Mouse (Mus musculus) heart, embryonic 16.5 days (tissue): ENCODE measurements at regions not wholly inside any gene's neighbourhood (a gene's known extent, or its start where the extent isn't known, plus 50 kb on each side); places are given as distances from the start of the nearest gene placed in this dataset.

ENCODE experiments used
- ATAC-seq: fragments of 200-750 bp; cut with Nextera tagmentation; replicated peaks from 2 replicates; pipeline ENCODE4 v1.8.0; 2017; ENCODE audit warnings: moderate number of reproducible peaks; ENCODE audit not compliant: insufficient read depth, low FRiP score; ENCODE audit errors: extremely low read depth
- H3K27ac ChIP-seq: fragments of 300-500 bp; sonication (generic); 2 replicates; pipeline ENCODE4 v1.5.1; 2014; ENCODE audit warnings: mild to moderate bottlenecking, low read length, control low read depth, moderate library complexity
- H3K27me3 ChIP-seq: fragments of 300-500 bp; sonication (generic); 2 replicates; pipeline ENCODE4 v1.6.1; 2014; ENCODE audit warnings: low read length, mixed read lengths; ENCODE audit not compliant: control insufficient read depth, insufficient read depth
- H3K36me3 ChIP-seq: fragments of 300-500 bp; sonication (generic); 2 replicates; pipeline ENCODE4 v1.6.1; 2014; ENCODE audit not compliant: control insufficient read depth, insufficient read depth
- H3K4me1 ChIP-seq: fragments of 300-500 bp; sonication (generic); 2 replicates; pipeline ENCODE4 v1.6.1; 2014; ENCODE audit warnings: low read length, mixed read lengths; ENCODE audit not compliant: control insufficient read depth, insufficient read depth
- H3K4me2 ChIP-seq: fragments of 300-500 bp; sonication (generic); 2 replicates; pipeline ENCODE4 v1.6.1; 2014; ENCODE audit warnings: low read depth, mild to moderate bottlenecking, control low read depth, low read length
- H3K4me3 ChIP-seq: fragments of 300-500 bp; sonication (generic); 2 replicates; pipeline ENCODE4 v1.5.1; 2014; ENCODE audit warnings: mild to moderate bottlenecking, control low read depth, low read length
- H3K9ac ChIP-seq: fragments of 300-500 bp; sonication (generic); 2 replicates; pipeline ENCODE4 v1.6.1; 2014; ENCODE audit warnings: low read length, control low read depth
- H3K9me3 ChIP-seq: fragments of 300-500 bp; sonication (generic); replicated peaks from 2 replicates; pipeline ENCODE4 v1.6.1; 2016; ENCODE audit warnings: low read length; ENCODE audit not compliant: control insufficient read depth
- WGBS: fragments of 180-500 bp; shearing (Covaris S2); extraction: QIAGEN DNeasy Blood & Tissue Kit; methylation state at CpG from one replicate; pipeline ENCODE4 v1.1.7; 2014; 5-methylcytosine and 5-hydroxymethylcytosine counted together

GRCm38 (mm10) chr15:61546608-61547007, 623.8 kb upstream of the A1bg start:
- no peaks in the 10 kb centered on the region for H3K27me3 ChIP-seq
- 0 out of 2 replicates have a peak, but pooled peaks cover 3% of the 10 kb centered on the region for H3K4me1 ChIP-seq
- H3K4me3 ChIP-seq = no peak overlapping the region
- no peaks in the 10 kb centered on the region for H3K9me3 ChIP-seq
- no peak for ATAC-seq
- no peak overlapping the region for H3K4me2 ChIP-seq
- no peak overlapping the region for H3K9ac ChIP-seq
- no peak overlapping the region for H3K27ac ChIP-seq
- no peaks in the 10 kb centered on the region for H3K36me3 ChIP-seq
- WGBS = 74% methylated on average over 3 of the region's 3 CpGs

GRCm38 (mm10) chr15:61544074-61544473, 621.3 kb upstream of the A1bg start:
- Histone ChIP-seq H3K27ac (no peak overlapping the region), H3K27me3 (no peaks in the 10 kb centered on the region), H3K4me3 (no peak overlapping the region), H3K4me1 (peaks cover 6% of the 10 kb centered on the region; the same call in 1 of the 2 replicates), H3K9ac (no peak overlapping the region), H3K4me2 (no peak overlapping the region), H3K9me3 (no peaks in the 10 kb centered on the region), H3K36me3 (no peaks in the 10 kb centered on the region)
- no peak for ATAC-seq
- 59% methylated on average over 2 of the region's 2 CpGs for WGBS

GRCm38 (mm10) chr15:61541643-61542042, 618.8 kb upstream of the A1bg start:
- ATAC-seq = no peak
- Histone ChIP-seq H3K9me3 (no peaks in the 10 kb centered on the region), H3K9ac (no peak overlapping the region), H3K4me1 (peaks cover 6% of the 10 kb centered on the region; the same call in 1 of the 2 replicates), H3K4me2 (no peak overlapping the region), H3K27ac (no peak overlapping the region), H3K27me3 (no peaks in the 10 kb centered on the region), H3K36me3 (no peaks in the 10 kb centered on the region), H3K4me3 (no peak overlapping the region)
- 72% methylated on average over 4 of the region's 4 CpGs for WGBS

- ATAC-seq = no peak
- 57% methylated on average over 10 of the region's 10 CpGs for WGBS
- Histone ChIP-seq H3K4me3 (no peak overlapping the region), H3K27me3 (no peaks in the 10 kb centered on the region), H3K9me3 (no peaks in the 10 kb centered on the region), H3K4me2 (no peak overlapping the region), H3K27ac (no peak overlapping the region), H3K9ac (no peak overlapping the region), H3K36me3 (no peaks in the 10 kb centered on the region), H3K4me1 (peaks cover 11% of the 10 kb centered on the region)
Measured at GRCm38 (mm10) chr15:61540753-61541421, 618.1 kb upstream of the A1bg start.

- ATAC-seq = no peak
- 58% methylated on average over 5 of the region's 5 CpGs for WGBS
Measured at GRCm38 (mm10) chr15:61538930-61539329, 616.1 kb upstream of the A1bg start.

GRCm38 (mm10) chr15:61538169-61538755, 615.5 kb upstream of the A1bg start:
- Histone ChIP-seq H3K9me3 (no peaks in the 10 kb centered on the region), H3K27me3 (no peaks in the 10 kb centered on the region), H3K36me3 (no peaks in the 10 kb centered on the region), H3K4me1 (peaks cover 19% of the 10 kb centered on the region), H3K4me3 (no peak overlapping the region), H3K4me2 (no peak overlapping the region), H3K27ac (no peak overlapping the region), H3K9ac (no peak overlapping the region)
- ATAC-seq = no peak
- WGBS = 72% methylated on average over 4 of the region's 4 CpGs

More at GRCm38 (mm10) chr15:61538930-61539329, 616.1 kb upstream of the A1bg start:
- Histone ChIP-seq H3K9ac (no peak overlapping the region), H3K36me3 (no peaks in the 10 kb centered on the region), H3K27ac (no peak overlapping the region), H3K27me3 (no peaks in the 10 kb centered on the region), H3K4me2 (no peak overlapping the region), H3K9me3 (no peaks in the 10 kb centered on the region), H3K4me1 (peaks cover 19% of the 10 kb centered on the region), H3K4me3 (no peak overlapping the region)

GRCm38 (mm10) chr15:61536332-61536716, 613.5 kb upstream of the A1bg start:
- H3K27me3 ChIP-seq = no peaks in the 10 kb centered on the region
- peaks cover 16% of the 10 kb centered on the region for H3K4me1 ChIP-seq
- WGBS = 81% methylated on average over 2 of the region's 2 CpGs
- no peak overlapping the region for H3K9ac ChIP-seq
- H3K36me3 ChIP-seq = no peaks in the 10 kb centered on the region
- H3K4me2 ChIP-seq = no peak overlapping the region
- H3K4me3 ChIP-seq = no peak overlapping the region
- H3K27ac ChIP-seq = no peak overlapping the region; the same call in 1 of the 2 replicates
- ATAC-seq = no peak
- no peaks in the 10 kb centered on the region for H3K9me3 ChIP-seq

GRCm38 (mm10) chr15:61535644-61536331, 613.0 kb upstream of the A1bg start:
- Histone ChIP-seq H3K27ac (no peak overlapping the region; the same call in 1 of the 2 replicates), H3K4me1 (peaks cover 14% of the 10 kb centered on the region), H3K36me3 (no peaks in the 10 kb centered on the region), H3K27me3 (no peaks in the 10 kb centered on the region), H3K4me2 (no peak overlapping the region), H3K9me3 (no peaks in the 10 kb centered on the region), H3K4me3 (no peak overlapping the region), H3K9ac (no peak overlapping the region)
- peak; percentile 41; the same call in 1 of the 2 replicates for ATAC-seq
- 27% methylated on average over 6 of the region's 6 CpGs for WGBS

- Histone ChIP-seq H3K4me1 (peaks cover 14% of the 10 kb centered on the region), H3K4me2 (no peak overlapping the region), H3K27me3 (no peaks in the 10 kb centered on the region), H3K4me3 (no peak overlapping the region), H3K9ac (no peak overlapping the region), H3K9me3 (no peaks in the 10 kb centered on the region), H3K27ac (no peak overlapping the region), H3K36me3 (no peaks in the 10 kb centered on the region)
- no peak for ATAC-seq
- 58% methylated on average over 6 of the region's 6 CpGs for whole genome bisulfite sequencing
Measured at GRCm38 (mm10) chr15:61535180-61535579, 612.4 kb upstream of the A1bg start.
